In genomic region chr9:62847694-62848093, GRCm38 (mm10) we compare ENCODE assay signal across 8 mouse cellular contexts. TPM values are rescaled to one million over a fixed set of nuclear protein-coding genes. Genes with fewer than 3 reads are reported as not detected.
DNase-seq lines count a peak whose midpoint lies in the region; ATAC-seq and TF ChIP-seq lines count a peak whose summit lies in the region.

No protein-coding gene starts in this region.

- H3K79me2 ChIP-seq in heart, adult 2 months (replicated peaks; ENCODE audit: control insufficient read depth, insufficient read depth, low read length), result no peaks in the 10 kb centered on the region

- peak overlapping the region; percentile 19; the same call in 1 of the 2 replicates for H3K27ac ChIP-seq in embryonic facial prominence, embryonic 10.5 days (replicated peaks)
- H3K27ac ChIP-seq in heart, adult 2 months, result peak overlapping the region; percentile 55
- H3K27ac ChIP-seq in limb, embryonic 13.5 days, result no peak overlapping the region
- no peak overlapping the region for H3K27ac ChIP-seq in midbrain, postnatal 0 days (ENCODE audit: low read depth, low read length)

- H3K4me2 ChIP-seq in limb, embryonic 13.5 days (replicated peaks), result no peak overlapping the region
- no peak overlapping the region for H3K4me2 ChIP-seq in midbrain, postnatal 0 days (ENCODE audit: low read depth, low read length, poor library complexity, severe bottlenecking)

- ATAC-seq in limb, embryonic 13.5 days (ENCODE audit: low FRiP score, low read depth), result peak; percentile 49; the same call in 1 of the 2 replicates
- ATAC-seq in midbrain, postnatal 0 days (ENCODE audit: low FRiP score), result peak; percentile 27; the same call in 1 of the 2 replicates

- no peaks in the 10 kb centered on the region for H3K9me3 ChIP-seq in embryonic facial prominence, embryonic 10.5 days
- no peaks in the 10 kb centered on the region for H3K9me3 ChIP-seq in limb, embryonic 13.5 days
- H3K9me3 ChIP-seq in midbrain, postnatal 0 days (ENCODE audit: low read length), result no peaks in the 10 kb centered on the region

- peak; percentile 87; the same call in 1 of the 2 replicates for TF ChIP-seq EP300 in heart, adult 2 months (IDR thresholded peaks at IDR 0.05; ENCODE audit: insufficient read depth, low read depth, low read length)

- DNase-seq in 3T3-L1 (ENCODE audit: low read depth, low spot score), result peak; percentile 92
- peak; percentile 94 for DNase-seq in adrenal gland, postnatal 14 days
- peak; percentile 89 for DNase-seq in embryonic facial prominence, embryonic 10.5 days (ENCODE audit: low spot score)
- DNase-seq in heart, adult 2 months, result peak; percentile 83 to 91
- DNase-seq in kidney, adult 8-10 months, result peak; percentile 69 to 90
- peak; percentile 89 for DNase-seq in midbrain, postnatal 0 days (ENCODE audit: low spot score)
- DNase-seq in spleen, postnatal 36 days (ENCODE audit: low spot score in 2 of 2), result peak; percentile 67 to 74

- peaks cover 15% of the 10 kb centered on the region; the same call in 1 of the 2 replicates for H3K36me3 ChIP-seq in embryonic facial prominence, embryonic 10.5 days (replicated peaks)
- H3K36me3 ChIP-seq in heart, adult 2 months (ENCODE audit: control insufficient read depth, insufficient read depth, low read length), result no peaks in the 10 kb centered on the region
- H3K36me3 ChIP-seq in limb, embryonic 13.5 days, result peaks cover 34% of the 10 kb centered on the region
- H3K36me3 ChIP-seq in midbrain, postnatal 0 days (ENCODE audit: insufficient read depth, low read length), result no peaks in the 10 kb centered on the region

- WGBS in embryonic facial prominence, embryonic 10.5 days, result 8% methylated on average over 3 of the region's 3 CpGs
- WGBS in heart, adult 2 months, result 4% methylated on average over 3 of the region's 3 CpGs
- WGBS in limb, embryonic 13.5 days, result 4% methylated on average over 3 of the region's 3 CpGs
- 2% methylated on average over 3 of the region's 3 CpGs for WGBS in midbrain, postnatal 0 days

- no peak overlapping the region for H3K4me3 ChIP-seq in embryonic facial prominence, embryonic 10.5 days
- H3K4me3 ChIP-seq in heart, adult 2 months, result no peak overlapping the region
- no peak overlapping the region for H3K4me3 ChIP-seq in limb, embryonic 13.5 days
- no peak overlapping the region for H3K4me3 ChIP-seq in midbrain, postnatal 0 days (ENCODE audit: low read depth, low read length)

- peak overlapping the region; percentile 13; the same call in 1 of the 2 replicates for H3K9ac ChIP-seq in heart, adult 2 months (ENCODE audit: low read depth, low read length)
- no peak overlapping the region for H3K9ac ChIP-seq in limb, embryonic 13.5 days
- no peak overlapping the region for H3K9ac ChIP-seq in midbrain, postnatal 0 days (replicated peaks; ENCODE audit: low read length, poor library complexity, severe bottlenecking)

- TF ChIP-seq POLR2A in heart, adult 2 months (IDR thresholded peaks at IDR 0.05; ENCODE audit: insufficient read depth, low read depth, low read length), result peak; percentile 30; the same call in 1 of the 2 replicates

- H3K4me1 ChIP-seq in embryonic facial prominence, embryonic 10.5 days, result peaks cover 24% of the 10 kb centered on the region
- peaks cover 1% of the 10 kb centered on the region; the same call in 1 of the 2 replicates for H3K4me1 ChIP-seq in heart, adult 2 months (ENCODE audit: control insufficient read depth, insufficient read depth, low read length)
- H3K4me1 ChIP-seq in limb, embryonic 13.5 days, result peaks cover 14% of the 10 kb centered on the region
- H3K4me1 ChIP-seq in midbrain, postnatal 0 days (ENCODE audit: insufficient read depth, low read length), result no peaks in the 10 kb centered on the region

- H3K27me3 ChIP-seq in embryonic facial prominence, embryonic 10.5 days (replicated peaks; ENCODE audit: low read depth, poor library complexity, severe bottlenecking), result no peaks in the 10 kb centered on the region
- no peaks in the 10 kb centered on the region for H3K27me3 ChIP-seq in heart, adult 2 months (ENCODE audit: control insufficient read depth, insufficient read depth, low read length)
- no peaks in the 10 kb centered on the region for H3K27me3 ChIP-seq in limb, embryonic 13.5 days
- H3K27me3 ChIP-seq in midbrain, postnatal 0 days (ENCODE audit: insufficient read depth, low read length), result no peaks in the 10 kb centered on the region

- intact Hi-C loops in heart, adult 2 months (cut with DNase I), result loop anchor here (1.0 to 10.0 kb wide), 5 partner anchors 130 to 615 kb away; partner anchors contain the start of gene Map2k5

- TF ChIP-seq CTCF in heart, adult 2 months (IDR thresholded peaks at IDR 0.05), result peak; percentile 100
- TF ChIP-seq CTCF in midbrain, postnatal 0 days (IDR thresholded peaks at IDR 0.05), result peak; percentile 99

RNA-seq across cellular contexts. Expression of gene Cln6, which starts 9.1 kb away (rescaled TPM):
- 17.6 and 23.5 TPM in 2 replicates for total RNA-seq in adrenal gland, postnatal 14 days (2021)
- polyA plus RNA-seq in embryonic facial prominence, embryonic 10.5 days (2016; fragmentation: Nextera tagmentation; extraction: Ambion mirVana), result 11.2 and 12.1 TPM in 2 replicates
- 10 to 100 TPM; 18.3 to 26.0 TPM for total RNA-seq in heart, adult 2 months (2021)
- polyA plus RNA-seq in heart, adult 2 months (2012; rRNA removed), result 30.4 and 36.6 TPM in 2 replicates
- 20.3 and 21.3 TPM in 2 replicates for polyA plus RNA-seq in limb, embryonic 13.5 days (2015; fragmentation: Nextera tagmentation; extraction: Ambion mirVana)
- total RNA-seq in midbrain, postnatal 0 days (2014; rRNA removed), result 13.2 and 14.2 TPM in 2 replicates
- polyA plus RNA-seq in midbrain, postnatal 0 days (2015; fragmentation: Nextera tagmentation; extraction: Ambion mirVana), result 7.3 and 7.4 TPM in 2 replicates

RNA-seq across cellular contexts. Expression of gene Calml4, which starts 10.2 kb away (rescaled TPM):
- total RNA-seq in adrenal gland, postnatal 14 days (2021), result 8.6 and 9.5 TPM in 2 replicates
- polyA plus RNA-seq in embryonic facial prominence, embryonic 10.5 days (2016; fragmentation: Nextera tagmentation; extraction: Ambion mirVana), result 0.36 and 0.67 TPM in 2 replicates
- total RNA-seq in heart, adult 2 months (2021), result 1 to 10 TPM in 1 of 2 experiments, under 1 TPM in 1; 0.93 to 1.4 TPM
- 0.76 and 1.6 TPM in 2 replicates for polyA plus RNA-seq in heart, adult 2 months (2012; rRNA removed)
- 8.9 and 12.8 TPM in 2 replicates for polyA plus RNA-seq in limb, embryonic 13.5 days (2015; fragmentation: Nextera tagmentation; extraction: Ambion mirVana)
- 3.2 TPM in 2 replicates for total RNA-seq in midbrain, postnatal 0 days (2014; rRNA removed)
- 4.9 and 5.1 TPM in 2 replicates for polyA plus RNA-seq in midbrain, postnatal 0 days (2015; fragmentation: Nextera tagmentation; extraction: Ambion mirVana)

RNA-seq across cellular contexts. Expression of gene Fem1b, which starts 36.0 kb away (rescaled TPM):
- total RNA-seq in adrenal gland, postnatal 14 days (2021), result 38.4 and 38.9 TPM in 2 replicates
- 30.2 and 30.3 TPM in 2 replicates for polyA plus RNA-seq in embryonic facial prominence, embryonic 10.5 days (2016; fragmentation: Nextera tagmentation; extraction: Ambion mirVana)
- total RNA-seq in heart, adult 2 months (2021), result 10 to 100 TPM; 16.1 to 16.7 TPM
- polyA plus RNA-seq in heart, adult 2 months (2012; rRNA removed), result 4.9 and 10.2 TPM in 2 replicates
- 19.4 and 21.9 TPM in 2 replicates for polyA plus RNA-seq in limb, embryonic 13.5 days (2015; fragmentation: Nextera tagmentation; extraction: Ambion mirVana)
- 193 and 233 TPM in 2 replicates for total RNA-seq in midbrain, postnatal 0 days (2014; rRNA removed)
- polyA plus RNA-seq in midbrain, postnatal 0 days (2015; fragmentation: Nextera tagmentation; extraction: Ambion mirVana), result 36.5 and 42.0 TPM in 2 replicates

Comparison
In these comparisons a context has a peak if more than half of its experiments do, and no peak if none do; other contexts are left out.
1. H3K27ac ChIP-seq: peak in embryonic facial prominence, embryonic 10.5 days (single experiment) and heart, adult 2 months (single experiment); none in limb, embryonic 13.5 days (single experiment) and midbrain, postnatal 0 days (single experiment).
2. Peak in every context shown above with its lines, with median percentiles within 50 percentile points of each other: DNase-seq.